Mouse (Mus musculus): ENCODE data around the gene Senp1.

GRCm38 (mm10) chr15:98042508-98042907, 51.0 kb downstream of the Senp1 start:
- TF ChIP-seq POLR2A (IDR thresholded peaks at IDR 0.05; ENCODE audit: insufficient read depth, low read depth, low read length) (no peak), CTCF (IDR thresholded peaks at IDR 0.05) (no peak), EP300 (IDR thresholded peaks at IDR 0.05; ENCODE audit: insufficient read depth, low read depth, low read length) (no peak)

All from heart, adult 2 months (tissue).